Mouse (Mus musculus): ENCODE results near the gene Scg2.

Gene Scg2

DNA sequence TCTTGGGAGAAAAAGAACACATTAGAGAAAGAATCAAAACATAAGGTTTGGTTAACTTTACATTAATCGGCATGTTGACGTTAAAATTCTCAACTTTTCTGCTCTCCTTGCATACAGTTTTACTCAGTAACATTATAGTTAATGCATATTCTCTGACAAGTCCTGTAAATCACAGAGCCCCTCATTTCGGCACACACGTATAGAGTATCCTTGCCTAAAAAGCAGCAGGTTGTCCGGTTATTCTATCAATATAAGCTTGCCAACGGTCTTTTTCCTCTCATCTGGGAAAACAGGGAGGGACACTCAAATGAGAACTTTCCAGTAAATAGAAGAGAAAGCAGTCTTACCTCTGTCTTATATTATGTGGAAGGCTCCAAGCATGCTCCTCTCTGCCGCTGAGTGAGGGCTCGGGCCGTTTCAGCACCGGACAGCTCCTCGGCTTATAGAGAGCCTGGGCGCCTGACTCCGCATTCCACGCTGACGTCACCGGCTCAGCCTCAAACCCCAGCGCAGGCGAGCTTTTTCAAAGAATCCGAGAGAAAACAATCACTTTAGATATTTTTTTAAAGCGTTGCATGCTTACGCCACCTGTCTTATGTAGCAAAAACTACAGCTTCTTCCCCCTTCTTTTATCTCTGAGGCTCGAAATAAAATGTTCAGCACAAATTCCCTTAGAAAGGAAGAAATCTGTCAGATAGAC lies at the start of gene Scg2:
Gene Scg2 (minus strand): TSS at position 512 of the 700 bp plus-strand sequence.
- DNase-seq (ENCODE audit: low spot score in 2 of 2): no peak

DNA sequence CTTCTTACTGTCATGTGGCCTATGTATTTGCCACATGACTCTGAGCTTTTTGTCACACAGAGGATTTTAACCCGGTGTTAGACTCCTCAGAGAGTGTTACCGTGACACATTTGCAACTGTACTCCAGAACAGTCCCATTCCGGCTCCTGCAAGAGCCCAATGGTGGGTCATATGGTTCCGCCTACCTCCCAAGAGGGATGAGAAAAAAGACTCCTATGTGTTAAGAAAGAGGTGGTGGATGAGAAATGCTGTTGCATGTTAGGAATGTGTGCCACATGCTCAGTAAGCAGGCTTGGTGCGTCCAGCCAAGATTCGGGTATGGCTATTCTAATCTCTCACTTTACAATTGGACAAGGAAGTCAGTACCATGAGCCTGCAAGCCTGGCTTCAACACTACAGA lies 45.6 kb upstream of the Scg2 start:
- DNase-seq (ENCODE audit: low spot score in 2 of 2): no peak

DNA sequence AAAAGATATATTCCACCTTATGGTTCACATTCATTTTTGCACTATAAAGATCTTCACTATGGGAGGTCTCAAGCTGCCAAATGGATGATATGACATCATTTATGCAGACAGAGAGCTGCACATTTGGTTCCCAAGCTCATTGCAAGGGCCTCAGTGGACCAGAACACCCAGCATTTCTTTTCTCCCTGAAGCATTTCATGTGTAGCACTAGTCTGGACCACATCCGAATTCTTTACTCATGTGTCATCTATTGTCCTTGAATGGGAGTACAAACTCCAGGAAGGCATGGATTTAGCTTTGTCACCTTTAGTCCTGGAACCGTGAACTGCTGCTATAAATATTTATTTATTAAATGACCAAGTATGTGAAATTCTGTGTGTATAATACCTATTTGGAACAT lies 30.9 kb upstream of the Scg2 start:
- DNase-seq (ENCODE audit: low spot score in 2 of 2): no peak

DNA sequence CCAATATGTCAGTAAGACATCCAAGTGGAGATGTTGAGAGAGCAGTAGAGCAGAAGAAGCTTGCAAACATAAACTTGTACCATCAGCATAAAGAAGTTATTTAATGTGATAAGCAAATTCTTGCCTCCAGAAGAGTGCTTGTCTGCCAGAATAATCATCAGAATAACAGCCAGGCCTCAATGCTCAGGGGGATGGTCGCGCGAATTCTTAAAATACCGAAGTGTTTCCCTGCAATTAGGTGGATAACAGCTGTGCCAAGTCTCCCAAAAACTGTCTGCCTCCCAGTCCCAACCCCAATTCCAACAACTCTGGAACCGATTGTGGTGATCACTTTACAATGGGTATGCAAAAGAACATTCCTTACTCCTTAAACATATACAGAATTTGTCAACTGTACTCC lies 30.0 kb upstream of the Scg2 start:
- no peak for DNase-seq (ENCODE audit: low spot score in 2 of 2)

DNA sequence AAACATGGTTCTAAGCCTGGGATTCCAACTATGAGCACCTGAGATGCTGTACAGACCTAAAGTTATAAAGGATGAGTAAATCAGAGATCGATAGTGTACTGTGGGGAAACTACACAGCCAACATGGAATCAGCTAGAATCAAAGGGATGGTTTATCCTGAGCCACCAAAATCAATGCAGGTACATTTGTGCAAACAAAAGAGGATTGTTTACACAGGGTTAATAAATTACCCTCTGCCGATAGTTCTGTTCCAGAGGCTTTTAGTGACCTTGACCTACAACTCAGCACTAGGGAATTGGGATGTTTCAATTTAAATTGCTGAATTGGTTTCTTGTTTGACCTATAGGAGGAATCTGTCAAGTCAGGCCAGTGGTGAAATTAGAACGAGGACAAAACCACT lies 26.7 kb upstream of the Scg2 start:
- no peak for DNase-seq (ENCODE audit: low spot score in 2 of 2)

DNA sequence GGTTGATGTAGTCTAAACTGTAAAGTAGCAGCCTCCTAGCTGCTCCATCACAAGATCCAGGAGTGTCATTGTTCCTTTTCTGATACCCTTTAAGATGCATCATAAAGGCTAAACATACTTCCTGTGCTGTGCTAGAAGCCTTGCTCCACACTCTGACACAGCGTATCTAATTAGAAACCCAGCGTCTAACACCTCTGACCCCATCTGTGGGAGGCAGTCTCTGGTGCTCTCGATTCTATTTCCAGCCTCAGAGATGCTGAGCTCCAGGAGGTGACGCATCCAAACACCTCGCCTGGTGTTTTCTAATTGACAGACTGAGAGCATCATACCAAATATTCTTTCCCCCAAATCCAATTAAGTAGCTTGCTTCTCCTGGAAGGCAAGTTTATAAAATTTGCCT lies 18.6 kb upstream of the Scg2 start:
- no peak for DNase-seq (ENCODE audit: low spot score in 2 of 2)

DNA sequence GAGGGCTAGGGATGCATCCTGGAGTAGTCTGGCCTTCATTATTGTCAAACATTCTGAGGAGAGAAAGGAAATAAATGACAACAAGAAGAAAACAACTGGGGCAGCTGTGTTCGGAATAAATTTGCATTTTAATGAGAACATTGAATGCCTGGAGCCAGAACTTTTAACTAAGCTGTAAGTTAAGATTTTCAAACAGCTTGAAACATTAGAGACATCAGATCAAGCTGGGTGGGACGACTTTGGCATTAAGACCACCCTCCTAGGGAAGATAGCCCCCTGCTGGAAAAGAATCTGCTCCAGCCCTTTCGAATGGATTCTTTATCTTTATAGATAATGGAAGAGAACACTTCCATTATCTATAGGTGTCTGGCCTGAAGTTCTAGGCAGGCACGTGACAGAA lies 14.2 kb upstream of the Scg2 start:
- no peak for DNase-seq (ENCODE audit: low spot score in 2 of 2)

GRCm38 (mm10) chr1:79452339-79452738 lies 12.4 kb upstream of the Scg2 start:
- no peak for DNase-seq (ENCODE audit: low spot score in 2 of 2)

DNA sequence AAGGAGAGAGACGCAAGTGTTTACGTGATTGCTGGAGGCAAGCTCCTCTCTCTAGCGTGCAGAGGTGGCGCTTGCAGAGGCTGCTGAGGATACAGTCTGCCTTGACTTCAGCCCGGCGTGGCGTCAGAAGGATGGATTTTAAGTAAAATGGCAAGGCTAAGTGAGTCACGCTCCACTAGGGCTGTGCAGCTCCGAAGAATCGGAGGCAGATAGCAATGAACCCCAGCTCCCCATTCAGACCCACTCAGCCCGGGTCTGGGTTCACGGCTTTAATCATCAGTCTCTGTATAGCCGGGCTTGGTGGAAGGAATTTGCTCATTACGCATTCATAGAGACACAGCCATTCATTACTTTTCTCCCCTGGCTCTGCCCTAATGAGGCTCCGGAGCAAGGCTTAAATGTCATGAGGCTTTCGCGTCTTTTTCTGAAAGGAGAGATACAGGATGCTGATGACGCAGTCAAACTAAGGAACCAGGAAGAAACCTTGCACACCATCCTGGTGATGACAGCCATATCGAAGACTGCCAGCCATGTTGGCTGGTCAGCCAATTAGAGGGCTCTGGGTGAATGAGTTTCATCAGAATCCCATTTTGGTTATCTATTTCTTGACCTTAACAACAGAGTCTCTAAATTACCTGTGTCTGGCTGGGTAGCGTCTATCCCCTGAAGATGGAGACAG lies 10.6 kb upstream of the Scg2 start:
- no peak for DNase-seq (ENCODE audit: low spot score in 2 of 2)

DNA sequence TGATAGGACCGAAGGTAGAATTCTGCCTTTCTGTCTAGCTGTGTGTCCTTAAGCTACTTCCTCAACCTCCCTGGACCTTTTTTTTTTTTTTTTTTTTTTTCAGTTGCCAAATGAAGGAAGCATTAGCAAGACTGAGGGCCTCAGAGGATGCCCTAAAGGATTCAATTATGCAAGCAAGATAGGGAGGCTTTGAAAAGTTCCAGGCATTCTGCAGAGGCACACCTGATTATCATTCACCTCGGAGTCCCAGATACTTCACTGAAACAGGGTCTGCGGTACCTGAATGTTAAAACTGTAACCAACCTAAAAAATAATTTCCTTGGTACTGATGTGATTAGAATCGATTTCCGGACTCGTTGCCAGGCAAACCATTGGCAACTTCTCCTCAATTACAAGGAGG lies 10.0 kb upstream of the Scg2 start:
- no peak for DNase-seq (ENCODE audit: low spot score in 2 of 2)

DNA sequence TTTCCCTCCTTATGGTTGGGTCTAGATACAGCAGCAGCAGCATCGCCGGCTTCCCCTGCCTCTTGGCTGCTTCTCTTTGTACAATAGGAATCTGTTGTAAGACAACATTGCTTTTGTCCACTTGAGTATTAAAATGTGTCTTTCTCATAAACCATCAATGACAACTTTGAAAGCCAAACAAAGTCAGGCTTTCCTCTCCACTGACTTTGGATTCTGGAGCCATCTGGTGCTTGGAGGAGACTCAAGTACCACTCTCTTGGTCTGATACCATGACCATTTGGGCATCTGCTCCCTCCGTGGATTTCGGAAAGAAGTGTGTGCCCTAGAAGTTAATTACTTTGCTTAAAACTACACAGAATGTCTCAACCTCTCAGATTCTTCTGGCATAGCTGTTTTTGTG lies 5.7 kb upstream of the Scg2 start:
- no peak for DNase-seq (ENCODE audit: low spot score in 2 of 2)

- DNase-seq (ENCODE audit: low spot score in 2 of 2): no peak
Observed at GRCm38 (mm10) chr1:79437755-79438154, 2.2 kb downstream of the Scg2 start.

DNA sequence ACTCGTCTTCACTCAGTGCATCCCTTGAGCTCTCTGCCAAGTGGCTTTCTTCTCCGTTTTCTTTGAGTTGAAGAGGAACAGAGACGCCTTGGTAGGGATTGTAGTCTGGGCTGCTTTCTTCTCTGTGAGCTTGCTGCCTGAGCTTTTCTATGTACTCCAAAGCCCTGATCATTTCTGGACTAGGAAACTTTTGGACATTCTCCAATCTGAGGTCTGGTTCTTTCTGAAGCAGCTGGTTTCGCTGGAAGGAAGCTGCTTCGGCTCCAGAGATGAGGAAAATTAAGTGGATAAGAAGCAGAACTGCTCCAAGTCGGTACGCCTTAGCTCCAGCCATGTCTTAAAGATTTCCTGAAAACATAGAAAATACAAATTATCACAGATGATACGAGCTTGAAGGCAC lies 3.2 kb downstream of the Scg2 start:
- DNase-seq (ENCODE audit: low spot score in 2 of 2): no peak

- DNase-seq (ENCODE audit: low spot score in 2 of 2): no peak
Observed at GRCm38 (mm10) chr1:79429058-79429457, 10.9 kb downstream of the Scg2 start.

DNA sequence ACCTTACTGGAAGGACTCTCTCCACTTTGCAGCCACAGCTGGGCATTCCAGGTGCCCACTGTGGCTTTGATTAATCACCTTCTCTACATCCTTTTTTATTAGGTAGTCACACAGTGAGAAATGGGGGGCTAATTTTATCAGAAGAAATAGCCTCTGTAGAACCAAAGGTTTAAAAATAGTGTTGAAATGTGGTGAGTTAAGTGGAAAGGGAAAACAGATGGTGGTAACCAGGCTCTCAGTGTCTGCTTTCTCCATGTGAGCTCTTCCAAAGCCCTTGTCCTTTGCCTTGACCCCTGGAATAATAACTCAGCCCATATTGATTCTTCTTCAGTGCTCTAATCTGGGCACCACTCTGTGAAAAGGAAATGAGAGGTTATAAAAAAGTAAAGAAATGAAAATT lies 24.4 kb downstream of the Scg2 start:
- DNase-seq (ENCODE audit: low spot score in 2 of 2): no peak

GRCm38 (mm10) chr1:79406337-79406942 lies 33.5 kb downstream of the Scg2 start:
- DNase-seq (ENCODE audit: low spot score in 2 of 2): no peak

- DNase-seq (ENCODE audit: low spot score in 2 of 2): no peak
Observed at GRCm38 (mm10) chr1:79401090-79402012, 38.6 kb downstream of the Scg2 start.

DNA sequence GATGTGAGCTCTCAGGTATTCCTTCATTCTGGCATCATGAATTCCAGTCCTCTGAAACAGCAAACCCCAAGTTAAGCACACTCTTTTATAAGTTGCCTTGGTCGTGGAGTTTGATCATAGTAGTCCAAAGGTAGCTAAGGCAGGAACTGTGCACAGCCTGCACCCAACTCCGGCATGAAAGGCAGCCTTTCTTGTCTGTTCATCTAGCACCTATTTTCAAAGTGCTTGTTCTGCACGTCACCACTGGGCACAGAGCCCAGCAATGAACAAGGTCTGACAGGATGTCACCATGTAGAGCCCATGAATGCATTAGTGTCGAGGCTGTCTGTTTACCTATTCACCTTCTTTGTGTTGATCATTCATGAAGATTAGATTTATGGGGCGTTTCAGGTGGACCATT lies 39.6 kb downstream of the Scg2 start:
- no peak for DNase-seq (ENCODE audit: low spot score in 2 of 2)

Data from natural killer cell, adult 2 months (primary cell).